Mouse (Mus musculus): ENCODE measurements at regions not wholly inside any gene's neighbourhood (a gene's known extent, or its start where the extent isn't known, plus 50 kb on each side); places are given as distances from the start of the nearest gene placed in this dataset.

- DNase-seq (ENCODE audit: low spot score in 2 of 2): no peak
Measured at GRCm38 (mm10) chr14:76717081-76717480, 160.4 kb upstream of the Serp2 start.

- DNase-seq (ENCODE audit: low spot score in 2 of 2): no peak
Measured at GRCm38 (mm10) chr14:76714727-76715126, 158.0 kb upstream of the Serp2 start.

- no peak for DNase-seq (ENCODE audit: low spot score in 2 of 2)
Measured at GRCm38 (mm10) chr14:76713946-76714345, 157.3 kb upstream of the Serp2 start.

GRCm38 (mm10) chr14:76708728-76709127 lies 152.0 kb upstream of the Serp2 start:
- DNase-seq (ENCODE audit: low spot score in 2 of 2): no peak

GRCm38 (mm10) chr14:76703373-76703764 lies 146.7 kb upstream of the Serp2 start:
- DNase-seq (ENCODE audit: low spot score in 2 of 2): no peak

- no peak for DNase-seq (ENCODE audit: low spot score in 2 of 2)
Measured at GRCm38 (mm10) chr14:76702709-76703372, 146.2 kb upstream of the Serp2 start.

GRCm38 (mm10) chr14:76701911-76702708 lies 145.4 kb upstream of the Serp2 start:
- no peak for DNase-seq (ENCODE audit: low spot score in 2 of 2)

- DNase-seq (ENCODE audit: low spot score in 2 of 2): no peak
Measured at GRCm38 (mm10) chr14:76701304-76701703, 144.6 kb upstream of the Serp2 start.

GRCm38 (mm10) chr14:76700796-76701195 lies 144.1 kb upstream of the Serp2 start:
- no peak for DNase-seq (ENCODE audit: low spot score in 2 of 2)

- DNase-seq (ENCODE audit: low spot score in 2 of 2): no peak
Measured at GRCm38 (mm10) chr14:76700190-76700589, 143.5 kb upstream of the Serp2 start.

GRCm38 (mm10) chr14:76698718-76699402 lies 142.2 kb upstream of the Serp2 start:
- DNase-seq (ENCODE audit: low spot score in 2 of 2): no peak

GRCm38 (mm10) chr14:76696729-76697128 lies 140.0 kb upstream of the Serp2 start:
- DNase-seq (ENCODE audit: low spot score in 2 of 2): no peak

GRCm38 (mm10) chr14:76695691-76696355 lies 139.1 kb upstream of the Serp2 start:
- DNase-seq (ENCODE audit: low spot score in 2 of 2): no peak

GRCm38 (mm10) chr14:76694894-76695293 lies 138.2 kb upstream of the Serp2 start:
- DNase-seq (ENCODE audit: low spot score in 2 of 2): no peak

- no peak for DNase-seq (ENCODE audit: low spot score in 2 of 2)
Measured at GRCm38 (mm10) chr14:76693351-76694317, 136.9 kb upstream of the Serp2 start.

- DNase-seq (ENCODE audit: low spot score in 2 of 2): no peak
Measured at GRCm38 (mm10) chr14:76687971-76688407, 131.3 kb upstream of the Serp2 start.

- no peak for DNase-seq (ENCODE audit: low spot score in 2 of 2)
Measured at GRCm38 (mm10) chr14:76686762-76687453, 130.2 kb upstream of the Serp2 start.

- DNase-seq (ENCODE audit: low spot score in 2 of 2): no peak
Measured at GRCm38 (mm10) chr14:76685830-76686761, 129.4 kb upstream of the Serp2 start.

- no peak for DNase-seq (ENCODE audit: low spot score in 2 of 2)
Measured at GRCm38 (mm10) chr14:76684327-76684726, 127.6 kb upstream of the Serp2 start.
